Mouse (Mus musculus): Measurements from ENCODE around the gene Grm1. TPM values are rescaled to one million over a fixed set of nuclear protein-coding genes. Genes with fewer than 3 reads are reported as not detected.

Grm1 gene
- polyA plus RNA-seq, 1 experiment from 2014 or later = 0.03 TPM

GRCm38 (mm10) chr10:10947531-10947930 lies 134.6 kb downstream of the Grm1 start:
- H3K9ac ChIP-seq = no peak overlapping the region
- no peaks in the 10 kb centered on the region for H3K36me3 ChIP-seq
- no peak for ATAC-seq (ENCODE audit: insufficient number of reproducible peaks, low FRiP score, low TSS enrichment, low read depth)
- no peaks in the 10 kb centered on the region for H3K9me3 ChIP-seq
- 95% methylated on average over 2 of the region's 2 CpGs for WGBS
- no peaks in the 10 kb centered on the region for H3K27me3 ChIP-seq
- no peak overlapping the region for H3K27ac ChIP-seq
- no peaks in the 10 kb centered on the region for H3K4me1 ChIP-seq
- no peak overlapping the region for H3K4me2 ChIP-seq
- no peak overlapping the region for H3K4me3 ChIP-seq

- Histone ChIP-seq H3K4me2 (no peak overlapping the region), H3K4me3 (no peak overlapping the region), H3K27ac (no peak overlapping the region), H3K36me3 (no peaks in the 10 kb centered on the region), H3K9ac (no peak overlapping the region), H3K4me1 (no peaks in the 10 kb centered on the region), H3K9me3 (no peaks in the 10 kb centered on the region), H3K27me3 (no peaks in the 10 kb centered on the region)
- no peak for ATAC-seq (ENCODE audit: insufficient number of reproducible peaks, low FRiP score, low TSS enrichment, low read depth)
- 87% methylated on average over 2 of the region's 2 CpGs for WGBS
These were observed 138.2 kb downstream of the Grm1 start for GRCm38 (mm10) chr10:10944003-10944402.

- Histone ChIP-seq H3K36me3 (no peaks in the 10 kb centered on the region), H3K27ac (no peak overlapping the region), H3K9me3 (no peaks in the 10 kb centered on the region), H3K4me3 (no peak overlapping the region), H3K4me1 (no peaks in the 10 kb centered on the region), H3K4me2 (no peak overlapping the region), H3K27me3 (no peaks in the 10 kb centered on the region), H3K9ac (no peak overlapping the region)
- ATAC-seq (ENCODE audit: insufficient number of reproducible peaks, low FRiP score, low TSS enrichment, low read depth) = no peak
- 73% methylated on average over 6 of the region's 6 CpGs for WGBS
These were observed 139.9 kb downstream of the Grm1 start for GRCm38 (mm10) chr10:10942248-10942647.

GRCm38 (mm10) chr10:10935806-10936205 lies 146.3 kb downstream of the Grm1 start:
- H3K27me3 ChIP-seq = no peaks in the 10 kb centered on the region

GRCm38 (mm10) chr10:10929672-10930071 lies 152.5 kb downstream of the Grm1 start:
- H3K4me3 ChIP-seq = no peak overlapping the region
- no peak overlapping the region for H3K4me2 ChIP-seq
- WGBS = 79% methylated on average over 2 of the region's 2 CpGs
- H3K9me3 ChIP-seq = no peaks in the 10 kb centered on the region
- H3K36me3 ChIP-seq = no peaks in the 10 kb centered on the region
- no peak overlapping the region for H3K9ac ChIP-seq
- H3K4me1 ChIP-seq = no peaks in the 10 kb centered on the region
- ATAC-seq (ENCODE audit: insufficient number of reproducible peaks, low FRiP score, low TSS enrichment, low read depth) = no peak
- H3K27ac ChIP-seq = no peak overlapping the region
- no peaks in the 10 kb centered on the region for H3K27me3 ChIP-seq

More at GRCm38 (mm10) chr10:10935806-10936205, 146.3 kb downstream of the Grm1 start:
- WGBS = 70% methylated on average over 3 of the region's 3 CpGs
- Histone ChIP-seq H3K4me2 (no peak overlapping the region), H3K4me1 (no peaks in the 10 kb centered on the region), H3K27ac (no peak overlapping the region), H3K36me3 (no peaks in the 10 kb centered on the region), H3K4me3 (no peak overlapping the region), H3K9me3 (no peaks in the 10 kb centered on the region), H3K9ac (no peak overlapping the region)
- no peak for ATAC-seq (ENCODE audit: insufficient number of reproducible peaks, low FRiP score, low TSS enrichment, low read depth)

GRCm38 (mm10) chr10:10928798-10929366 lies 153.3 kb downstream of the Grm1 start:
- Histone ChIP-seq H3K27ac (no peak overlapping the region), H3K9me3 (no peaks in the 10 kb centered on the region), H3K9ac (no peak overlapping the region), H3K4me2 (no peak overlapping the region), H3K36me3 (no peaks in the 10 kb centered on the region), H3K4me1 (no peaks in the 10 kb centered on the region), H3K27me3 (no peaks in the 10 kb centered on the region), H3K4me3 (no peak overlapping the region)
- ATAC-seq (ENCODE audit: insufficient number of reproducible peaks, low FRiP score, low TSS enrichment, low read depth) = no peak
- WGBS = 88% methylated on average over 5 of the region's 5 CpGs

GRCm38 (mm10) chr10:10917857-10918399 lies 164.2 kb downstream of the Grm1 start:
- H3K4me2 ChIP-seq = no peak overlapping the region
- ATAC-seq (ENCODE audit: insufficient number of reproducible peaks, low FRiP score, low TSS enrichment, low read depth) = no peak
- no peaks in the 10 kb centered on the region for H3K9me3 ChIP-seq
- no peak overlapping the region for H3K27ac ChIP-seq
- no peaks in the 10 kb centered on the region for H3K36me3 ChIP-seq
- no peak overlapping the region for H3K9ac ChIP-seq
- no peak overlapping the region for H3K4me3 ChIP-seq
- no peaks in the 10 kb centered on the region for H3K27me3 ChIP-seq
- 81% methylated on average over 7 of the region's 7 CpGs for WGBS
- no peaks in the 10 kb centered on the region for H3K4me1 ChIP-seq

GRCm38 (mm10) chr10:10913621-10914020 lies 168.5 kb downstream of the Grm1 start:
- no peak for ATAC-seq (ENCODE audit: insufficient number of reproducible peaks, low FRiP score, low TSS enrichment, low read depth)
- Histone ChIP-seq H3K27ac (no peak overlapping the region), H3K4me1 (no peaks in the 10 kb centered on the region), H3K4me2 (no peak overlapping the region), H3K9ac (no peak overlapping the region), H3K9me3 (no peaks in the 10 kb centered on the region), H3K4me3 (no peak overlapping the region), H3K36me3 (no peaks in the 10 kb centered on the region), H3K27me3 (no peaks in the 10 kb centered on the region)
- 67% methylated on average over 4 of the region's 4 CpGs for WGBS

- Histone ChIP-seq H3K36me3 (no peaks in the 10 kb centered on the region), H3K27me3 (no peaks in the 10 kb centered on the region), H3K4me1 (no peaks in the 10 kb centered on the region), H3K9ac (no peak overlapping the region), H3K4me2 (no peak overlapping the region), H3K9me3 (no peaks in the 10 kb centered on the region), H3K27ac (no peak overlapping the region), H3K4me3 (no peak overlapping the region)
- 31% methylated on average over 1 of the region's 1 CpGs for WGBS
- no peak for ATAC-seq (ENCODE audit: insufficient number of reproducible peaks, low FRiP score, low TSS enrichment, low read depth)
These were observed 191.9 kb downstream of the Grm1 start for GRCm38 (mm10) chr10:10890221-10890620.

GRCm38 (mm10) chr10:10888521-10888920 lies 193.6 kb downstream of the Grm1 start:
- Histone ChIP-seq H3K4me1 (no peaks in the 10 kb centered on the region), H3K9ac (no peak overlapping the region), H3K36me3 (no peaks in the 10 kb centered on the region), H3K27ac (no peak overlapping the region), H3K27me3 (no peaks in the 10 kb centered on the region), H3K4me3 (no peak overlapping the region), H3K9me3 (no peaks in the 10 kb centered on the region), H3K4me2 (no peak overlapping the region)
- WGBS = 56% methylated on average over 9 of the region's 9 CpGs
- ATAC-seq (ENCODE audit: insufficient number of reproducible peaks, low FRiP score, low TSS enrichment, low read depth) = no peak

- Histone ChIP-seq H3K9me3 (no peaks in the 10 kb centered on the region), H3K4me1 (no peaks in the 10 kb centered on the region), H3K36me3 (no peaks in the 10 kb centered on the region), H3K4me3 (no peak overlapping the region), H3K9ac (no peak overlapping the region), H3K27me3 (no peaks in the 10 kb centered on the region), H3K4me2 (no peak overlapping the region), H3K27ac (no peak overlapping the region)
- WGBS = 22% methylated on average over 2 of the region's 2 CpGs
- no peak for ATAC-seq (ENCODE audit: insufficient number of reproducible peaks, low FRiP score, low TSS enrichment, low read depth)
These were observed 197.2 kb downstream of the Grm1 start for GRCm38 (mm10) chr10:10884992-10885391.

- H3K9me3 ChIP-seq = no peaks in the 10 kb centered on the region
- no peaks in the 10 kb centered on the region for H3K4me1 ChIP-seq
- H3K36me3 ChIP-seq = no peaks in the 10 kb centered on the region
- 41% methylated on average over 3 of the region's 3 CpGs for WGBS
- no peak overlapping the region for H3K4me2 ChIP-seq
- no peak for ATAC-seq (ENCODE audit: insufficient number of reproducible peaks, low FRiP score, low TSS enrichment, low read depth)
- H3K4me3 ChIP-seq = no peak overlapping the region
- no peak overlapping the region for H3K27ac ChIP-seq
- H3K9ac ChIP-seq = no peak overlapping the region
- H3K27me3 ChIP-seq = no peaks in the 10 kb centered on the region
These were observed 210.0 kb downstream of the Grm1 start for GRCm38 (mm10) chr10:10872142-10872541.

GRCm38 (mm10) chr10:10870271-10870670 lies 211.9 kb downstream of the Grm1 start:
- no peak overlapping the region for H3K9ac ChIP-seq
- no peak overlapping the region for H3K4me2 ChIP-seq
- no peaks in the 10 kb centered on the region for H3K4me1 ChIP-seq
- no peak for ATAC-seq (ENCODE audit: insufficient number of reproducible peaks, low FRiP score, low TSS enrichment, low read depth)
- no peaks in the 10 kb centered on the region for H3K27me3 ChIP-seq
- H3K9me3 ChIP-seq = no peaks in the 10 kb centered on the region
- no peak overlapping the region for H3K27ac ChIP-seq
- 83% methylated on average over 2 of the region's 2 CpGs for WGBS
- no peak overlapping the region for H3K4me3 ChIP-seq
- H3K36me3 ChIP-seq = no peaks in the 10 kb centered on the region
